Mouse (Mus musculus): Measurements from ENCODE around the gene Ephb2. TPM values are rescaled to one million over a fixed set of nuclear protein-coding genes. Genes with fewer than 3 reads are reported as not detected.

The Ephb2 gene
- total RNA-seq, 2 experiments from 2014 or later = 1.9 to 2.3 TPM

DNA sequence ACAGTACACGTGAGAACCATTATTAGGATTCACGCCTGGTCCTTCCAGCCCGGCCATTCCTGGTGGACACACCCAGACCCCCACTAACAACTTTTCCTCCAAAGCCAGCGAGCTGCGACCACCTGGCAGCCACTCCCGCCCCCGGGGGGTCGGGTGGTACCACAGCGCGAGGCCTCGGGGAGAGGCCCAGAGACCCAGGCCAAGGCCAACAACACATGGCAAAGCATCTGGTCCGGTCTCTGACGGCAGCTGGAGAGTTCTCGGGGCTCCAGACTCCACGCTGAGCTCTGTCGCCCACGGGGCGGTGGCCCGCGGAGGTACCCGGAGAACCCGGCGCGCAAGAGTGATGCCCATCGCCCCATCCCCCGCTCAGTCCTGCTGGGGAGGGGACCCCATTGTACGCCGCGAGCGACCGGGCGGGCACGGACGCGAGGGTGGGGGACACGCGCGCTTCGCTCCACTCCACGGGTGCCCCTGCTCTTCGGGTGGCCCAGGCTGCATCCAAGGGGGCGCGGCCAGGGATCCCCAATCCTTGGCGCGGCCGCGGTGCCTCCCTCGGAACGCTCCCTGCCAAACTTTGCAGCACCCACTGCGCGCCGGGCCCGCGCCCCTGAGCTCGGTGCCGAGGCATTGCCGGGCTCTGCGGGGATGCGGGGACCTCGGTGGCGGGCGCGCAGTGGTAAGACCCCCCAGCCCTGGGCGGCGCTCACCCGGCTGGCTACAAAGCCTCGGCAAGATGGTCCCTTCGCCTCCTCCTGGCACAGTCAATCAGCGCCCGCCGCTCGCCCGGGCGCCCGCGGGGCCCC lies 770 bp downstream of the Ephb2 start:
- no peak for DNase-seq

DNA sequence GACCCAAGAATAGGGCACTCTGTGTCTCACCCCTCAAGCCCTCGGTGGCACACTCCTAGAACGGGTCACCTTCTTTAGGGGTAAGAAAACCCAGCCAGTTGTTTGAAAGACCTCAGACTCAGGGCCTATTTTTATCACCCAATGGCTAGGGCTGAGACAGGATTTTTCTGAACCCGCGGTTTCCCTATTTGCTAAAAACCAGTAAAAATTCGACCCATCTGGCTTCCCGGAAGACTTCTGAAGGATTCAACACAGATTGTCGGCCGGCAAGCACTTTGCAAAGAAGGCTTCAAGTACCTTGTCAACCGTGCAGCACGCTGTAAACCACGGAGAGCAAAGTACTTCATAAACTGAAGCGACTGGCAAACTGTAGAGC lies 1.4 kb downstream of the Ephb2 start:
- DNase-seq = no peak

DNA sequence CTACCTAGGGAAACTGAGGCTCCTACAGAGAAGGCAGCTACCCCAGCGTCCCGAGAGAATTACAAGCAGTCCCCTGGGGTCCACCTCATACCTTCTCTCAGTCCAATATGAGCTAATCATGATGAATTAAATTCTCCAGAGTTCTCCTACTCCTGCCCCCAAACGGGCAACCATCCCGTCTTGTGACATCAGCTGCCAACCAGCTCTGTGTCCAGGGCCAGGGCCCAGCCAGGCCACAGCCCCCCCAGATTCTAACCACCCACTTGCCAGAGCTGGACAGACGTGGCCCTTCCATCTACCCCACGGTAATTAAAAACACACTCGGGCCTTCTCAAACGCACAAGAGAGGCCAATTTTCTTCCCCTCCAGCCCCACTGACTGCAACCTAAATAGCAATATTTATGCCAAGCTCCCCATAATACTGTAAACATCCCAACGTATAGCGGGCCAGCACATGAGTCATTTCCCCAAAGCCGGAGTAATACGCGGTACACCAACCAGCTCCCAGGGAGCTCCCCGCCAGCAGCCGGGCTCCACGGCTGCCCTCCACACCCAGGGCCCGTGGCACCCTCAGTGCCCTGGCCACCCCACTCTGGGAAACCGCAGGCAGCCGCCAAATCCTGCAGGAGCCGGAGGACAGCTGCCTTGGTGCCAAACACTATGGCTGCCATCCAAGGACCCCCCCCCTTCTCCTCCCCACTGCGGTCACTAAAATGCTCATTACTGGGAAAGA lies 2.0 kb downstream of the Ephb2 start:
- no peak for DNase-seq

DNA sequence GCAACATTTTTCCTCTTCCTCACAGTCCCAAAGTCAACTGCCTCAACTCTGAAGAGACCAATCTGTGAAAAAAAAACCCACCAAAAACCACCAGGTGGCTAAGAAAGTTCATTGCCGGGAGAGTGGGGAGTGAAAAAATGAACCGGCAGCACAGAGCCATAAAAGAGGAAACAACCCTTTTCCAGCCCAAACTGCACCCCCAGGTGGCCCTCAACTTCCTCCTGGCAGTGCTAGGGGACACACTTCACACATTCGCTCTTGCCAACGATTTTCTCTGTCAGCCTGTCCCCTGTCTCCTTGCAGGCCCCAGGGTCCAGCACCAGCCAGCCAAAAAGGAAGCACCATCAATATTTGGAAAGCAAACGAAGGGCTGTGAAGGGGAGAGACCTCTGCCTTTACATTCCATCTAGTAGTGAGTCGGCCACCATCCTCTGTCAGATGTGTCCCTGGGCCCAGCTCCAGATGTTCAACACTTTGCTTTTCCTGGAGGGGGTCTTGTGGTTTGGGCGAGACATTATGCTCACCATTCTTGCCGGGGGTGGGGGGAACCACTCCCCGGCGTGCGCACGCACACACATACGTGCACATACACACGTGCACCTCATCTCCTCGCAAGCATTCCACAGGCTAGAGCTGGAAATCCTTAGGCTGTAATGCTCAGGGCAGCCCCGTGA lies 3.1 kb downstream of the Ephb2 start:
- DNase-seq = no peak

DNA sequence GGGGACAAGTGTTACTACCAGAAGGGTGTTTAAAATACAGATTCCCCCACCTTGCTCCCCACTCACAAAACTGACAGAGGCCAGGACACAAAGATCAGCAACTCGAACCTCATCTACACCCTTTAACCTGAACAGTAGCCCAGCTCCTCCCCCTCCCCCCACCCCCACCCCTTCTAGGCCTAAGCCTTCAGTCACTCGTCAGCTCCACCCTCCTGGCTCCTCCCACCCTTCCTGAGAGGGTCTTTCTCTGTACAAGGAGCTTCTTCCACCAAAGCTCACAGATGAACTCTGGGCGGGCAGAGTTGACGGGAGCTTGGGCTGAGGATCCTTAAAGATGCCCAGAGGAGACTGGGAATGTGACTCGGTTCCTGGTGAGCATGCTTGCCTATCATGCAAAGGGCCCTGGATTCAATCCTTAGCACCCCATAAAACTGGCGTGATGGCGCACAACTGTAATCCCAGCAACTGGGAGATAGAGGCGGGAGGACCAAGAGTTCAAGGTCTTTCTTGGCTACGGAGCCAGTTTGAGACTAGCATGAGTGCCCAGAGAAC lies 5.4 kb downstream of the Ephb2 start:
- no peak for DNase-seq

DNA sequence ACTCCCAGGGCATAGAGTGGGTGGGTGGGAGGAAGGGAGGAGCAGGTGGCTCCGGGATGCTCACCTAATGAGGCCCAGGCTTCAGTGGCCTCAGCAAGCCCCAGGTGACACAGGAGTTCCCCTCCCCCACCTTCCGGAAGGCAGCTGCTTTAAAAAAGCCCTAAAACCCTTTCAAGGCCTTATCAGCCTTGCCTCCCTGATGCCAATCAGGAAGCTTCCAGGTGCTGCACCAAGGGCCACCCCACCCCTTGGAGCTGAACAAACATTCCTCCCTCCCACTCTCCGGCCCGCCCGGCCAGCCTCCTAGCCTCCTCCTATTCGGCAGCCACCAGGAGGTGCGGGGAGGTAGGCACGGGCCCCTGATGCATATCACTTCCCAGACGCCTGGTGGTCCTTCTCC lies 6.0 kb downstream of the Ephb2 start:
- no peak for DNase-seq

DNA sequence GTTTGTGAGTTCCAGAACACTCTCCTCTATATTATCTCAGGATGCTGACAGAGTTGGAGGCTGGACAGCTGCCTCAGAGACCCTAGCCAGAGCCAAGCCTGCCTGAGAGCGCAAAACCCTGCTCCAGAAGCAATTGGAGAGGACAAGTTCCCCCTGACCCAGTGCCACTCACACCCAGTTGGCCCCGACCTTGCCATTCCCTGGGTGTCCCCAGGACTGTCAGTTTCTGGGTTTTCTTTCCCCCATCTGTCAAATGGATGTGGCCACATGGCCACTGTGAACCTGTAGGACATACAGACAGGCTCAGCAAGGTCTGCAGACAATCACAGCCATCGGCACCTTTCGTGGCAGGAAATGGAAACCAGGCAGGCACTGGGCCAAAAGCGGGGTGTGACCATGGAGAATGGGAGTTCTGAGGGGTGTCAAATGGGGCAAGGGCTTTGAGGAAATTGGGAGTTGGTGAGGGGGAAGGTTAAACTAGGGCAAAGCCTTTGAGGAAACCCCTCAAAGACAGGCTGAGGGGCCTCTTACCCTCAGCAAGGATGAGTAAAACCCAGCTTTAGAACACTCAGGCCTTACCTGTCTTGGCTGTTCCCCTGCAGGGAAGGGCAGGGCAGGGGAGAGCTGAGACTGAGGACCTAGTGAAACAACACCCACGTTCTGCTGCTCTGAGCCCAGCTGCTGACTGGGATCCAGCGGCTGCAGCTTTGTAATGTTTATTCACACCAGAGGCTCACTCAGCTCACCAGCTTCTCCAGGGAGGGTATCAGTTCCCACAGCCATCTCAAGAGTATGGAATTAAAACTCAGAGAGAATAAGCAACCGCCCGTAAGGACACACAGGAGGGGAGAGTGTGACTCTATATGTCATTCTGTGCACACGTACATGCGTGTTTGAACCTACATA lies 6.9 kb downstream of the Ephb2 start:
- no peak for DNase-seq

DNA sequence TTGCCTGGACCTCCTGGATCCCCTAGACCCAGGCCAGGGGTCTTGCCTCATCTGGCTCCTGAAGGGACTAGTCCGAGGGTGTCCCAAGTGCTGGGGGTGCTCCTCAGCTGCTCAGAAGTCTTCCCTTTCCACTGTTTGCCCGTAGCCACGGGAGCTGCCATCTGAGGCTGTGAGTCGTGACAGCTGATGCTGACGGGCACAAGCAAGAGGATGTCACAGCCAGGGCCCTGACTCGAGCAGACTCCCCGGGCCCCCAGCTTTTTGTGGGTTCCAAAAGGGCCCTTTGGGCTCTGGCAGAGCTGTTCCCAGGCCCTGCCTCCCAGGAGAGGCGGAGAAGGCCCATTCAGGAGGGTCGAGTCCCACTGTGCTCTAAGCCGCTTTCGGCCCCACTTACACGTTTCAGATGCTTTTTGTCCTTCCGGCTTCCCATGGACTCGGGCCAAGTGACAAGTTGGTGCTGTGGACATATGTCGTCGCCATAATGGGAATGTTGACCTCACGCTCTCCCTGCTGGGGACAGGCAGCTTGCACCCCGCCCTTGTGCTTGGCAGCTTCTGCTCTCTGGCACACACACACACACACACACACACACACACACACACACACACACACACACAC lies 10.7 kb downstream of the Ephb2 start:
- no peak for DNase-seq

DNA sequence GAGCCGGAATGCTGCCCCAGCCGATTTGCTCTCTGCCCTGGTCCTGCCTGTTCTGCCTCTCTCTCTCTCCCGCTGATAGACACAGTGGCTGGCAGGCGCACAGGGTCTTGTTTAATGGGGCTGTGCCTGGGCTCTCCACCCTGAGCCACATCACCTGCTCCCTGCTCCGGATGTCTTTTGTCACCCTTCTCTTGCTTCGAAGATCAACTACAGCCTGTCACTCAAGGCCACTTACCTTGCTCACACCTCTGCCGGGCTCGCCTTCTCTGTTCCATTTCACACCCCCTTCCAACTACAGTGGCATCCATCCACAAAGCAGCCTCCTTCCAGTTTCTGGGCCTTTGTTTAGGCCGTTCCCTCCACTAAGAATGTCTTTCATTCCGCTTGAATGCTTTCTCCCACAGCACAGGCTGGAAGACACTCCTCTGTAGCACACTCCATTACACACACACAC lies 15.7 kb downstream of the Ephb2 start:
- DNase-seq = no peak

DNA sequence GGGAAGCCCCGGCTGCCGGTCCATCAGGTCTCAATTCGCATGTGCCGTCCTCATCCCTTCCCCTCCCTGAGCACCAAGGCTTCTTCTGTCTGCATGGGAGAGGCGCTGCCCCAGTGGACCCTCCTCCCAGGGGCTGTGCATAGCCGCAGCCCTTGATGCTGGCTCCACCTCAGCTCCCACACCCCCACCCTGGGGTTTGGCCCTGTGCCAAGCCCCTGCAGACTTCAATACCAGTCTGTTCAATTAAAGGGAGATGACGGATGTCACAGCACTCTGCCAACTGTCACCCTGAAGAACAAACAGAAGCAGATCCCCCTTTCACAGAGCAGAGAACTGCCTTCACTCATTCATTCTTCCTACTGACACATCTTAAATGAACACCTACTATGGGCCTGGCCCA lies 19.1 kb downstream of the Ephb2 start:
- no peak for DNase-seq

DNA sequence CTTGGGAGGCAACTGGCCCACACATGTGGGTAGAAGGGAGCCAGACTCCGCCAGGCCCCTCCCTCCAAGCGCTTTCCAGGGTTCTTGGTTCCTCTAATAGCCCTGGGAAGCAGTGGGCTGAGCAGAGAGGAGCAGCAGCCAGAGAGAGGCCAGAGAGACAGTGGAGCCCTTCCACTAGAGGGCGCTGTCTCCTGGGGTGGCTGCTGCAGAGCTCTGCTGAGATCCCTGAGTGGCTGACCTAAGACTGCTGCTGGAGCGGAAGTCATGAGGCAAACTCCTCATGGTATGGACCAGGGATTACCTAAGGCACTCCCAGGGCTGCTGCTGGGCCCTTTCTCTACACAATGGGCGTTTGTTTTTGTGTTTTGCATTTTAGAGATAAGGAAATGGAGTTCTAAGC lies 20.4 kb downstream of the Ephb2 start:
- no peak for DNase-seq

DNA sequence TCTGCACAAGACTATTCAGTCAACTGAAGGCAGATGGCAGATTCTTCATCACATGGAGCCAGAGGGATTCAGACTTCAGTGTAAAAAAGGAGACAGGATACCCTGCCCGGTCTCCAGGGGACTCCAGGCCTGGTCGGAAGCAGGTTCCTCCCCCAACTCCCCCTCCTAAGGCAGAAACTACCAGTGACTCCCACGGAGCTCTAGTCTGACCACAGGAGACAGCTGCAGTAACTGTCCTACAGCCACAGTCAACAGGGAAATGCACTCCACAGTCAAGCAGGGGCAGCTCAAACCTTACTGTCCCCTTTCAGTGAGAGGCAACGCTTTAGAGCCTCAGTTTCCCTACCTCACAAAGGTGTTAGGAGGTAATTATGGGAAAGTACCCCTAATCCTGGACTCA lies 23.2 kb downstream of the Ephb2 start:
- DNase-seq = no peak

DNA sequence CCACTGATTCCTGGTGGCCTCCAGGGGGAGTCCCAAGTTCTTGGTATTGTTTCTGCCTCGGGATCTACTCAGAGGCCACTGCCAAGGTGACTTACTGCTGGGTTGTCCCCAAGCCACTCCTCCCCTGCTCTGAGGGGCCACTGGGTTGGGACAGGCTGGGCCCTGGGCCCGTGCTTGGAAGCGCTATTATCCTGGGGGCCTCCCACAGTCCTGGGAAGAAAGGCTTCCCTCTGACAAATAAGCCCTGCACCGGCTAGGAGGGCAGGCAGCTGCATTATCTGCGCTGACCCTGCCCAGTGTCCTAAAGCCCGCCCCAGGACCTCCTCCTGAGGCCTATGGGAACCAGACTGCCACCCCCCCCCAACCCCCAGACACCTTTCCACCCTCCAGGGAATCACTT lies 24.2 kb downstream of the Ephb2 start:
- no peak for DNase-seq

DNA sequence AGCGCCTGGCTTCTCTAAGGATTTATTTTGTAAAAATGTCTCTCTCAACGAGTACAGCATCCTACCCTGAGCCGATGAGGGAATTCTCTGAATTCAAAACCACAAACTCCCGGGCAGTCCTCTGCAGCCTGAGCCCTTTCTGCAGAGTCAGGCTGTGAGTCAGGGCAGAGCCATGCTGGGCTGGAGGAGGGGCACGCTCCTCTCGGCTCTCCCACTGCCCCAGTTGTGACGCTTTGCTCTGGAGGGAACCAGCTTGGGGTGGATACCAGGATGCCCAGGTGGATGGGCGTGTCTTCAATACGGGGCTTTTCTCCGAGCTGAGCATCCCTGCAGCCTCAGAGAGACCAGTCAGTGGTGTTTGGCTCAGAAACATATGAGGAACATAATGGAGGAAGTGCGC lies 27.3 kb downstream of the Ephb2 start:
- no peak for DNase-seq

DNA sequence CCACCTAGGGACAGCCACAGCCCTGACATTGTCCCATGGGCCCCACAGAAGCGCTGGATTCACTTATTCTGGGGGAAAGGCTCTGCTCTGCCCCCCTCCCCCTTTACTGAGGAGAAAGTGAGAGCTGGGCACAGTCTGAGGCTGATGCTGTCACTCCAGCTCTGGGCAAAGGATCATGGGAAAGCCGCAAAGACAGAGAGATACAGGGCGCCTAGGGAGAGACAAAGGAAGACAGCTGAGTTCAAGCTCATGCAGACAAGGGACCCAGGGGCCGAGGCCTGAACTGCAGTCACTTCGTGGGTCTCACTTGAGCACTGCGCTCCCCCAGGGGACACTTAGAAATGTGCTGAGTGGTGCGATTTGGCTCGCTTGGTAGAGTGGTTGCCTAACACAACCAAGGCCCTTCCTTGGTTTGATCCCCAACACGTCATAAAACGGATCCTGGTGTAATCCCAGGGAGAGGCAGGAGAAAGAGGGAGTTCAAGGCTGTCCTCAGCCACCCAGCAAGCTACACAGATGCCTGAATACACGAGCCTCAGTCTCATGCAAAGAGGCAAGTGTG lies 28.3 kb downstream of the Ephb2 start:
- no peak for DNase-seq

DNA sequence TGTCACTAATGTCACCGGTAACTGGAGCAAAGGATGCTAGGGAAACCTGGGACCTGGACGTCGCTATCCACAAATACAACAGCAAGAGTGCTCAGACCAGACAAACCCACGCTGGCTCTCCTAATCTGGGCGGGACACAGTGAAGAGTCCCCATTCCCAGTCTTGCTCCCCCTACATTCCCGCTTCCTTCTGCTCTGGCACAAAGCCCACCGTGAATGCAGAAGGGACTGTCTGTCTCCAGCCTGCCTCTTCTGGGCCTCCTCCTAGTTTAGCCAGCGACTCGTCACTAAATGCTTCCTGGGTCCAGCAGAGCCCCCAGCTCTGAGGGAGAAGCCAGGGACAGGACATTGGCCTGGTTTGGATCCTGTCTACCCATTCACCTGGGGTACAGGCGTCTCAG lies 29.5 kb downstream of the Ephb2 start:
- peak; percentile 30 for DNase-seq

DNA sequence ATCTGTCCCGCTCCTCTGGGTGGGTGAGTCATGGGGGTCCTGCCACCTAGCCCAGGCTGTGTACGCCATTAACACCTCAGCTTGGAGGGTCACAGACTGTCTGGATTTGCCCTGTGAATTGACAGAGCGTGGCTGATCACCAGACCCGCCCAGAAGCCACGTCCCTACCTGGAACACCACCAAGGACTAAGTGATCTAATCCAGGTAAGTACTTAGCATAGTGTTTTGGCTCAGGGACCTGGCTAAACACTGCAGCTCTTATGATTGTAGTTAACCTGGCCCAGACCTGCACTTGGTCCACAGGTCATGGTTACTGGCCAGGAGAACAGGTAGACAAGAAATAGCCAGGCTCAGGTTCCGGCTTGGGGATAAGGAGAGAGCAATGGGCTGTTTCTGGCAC lies 31.4 kb downstream of the Ephb2 start:
- DNase-seq = no peak

DNA sequence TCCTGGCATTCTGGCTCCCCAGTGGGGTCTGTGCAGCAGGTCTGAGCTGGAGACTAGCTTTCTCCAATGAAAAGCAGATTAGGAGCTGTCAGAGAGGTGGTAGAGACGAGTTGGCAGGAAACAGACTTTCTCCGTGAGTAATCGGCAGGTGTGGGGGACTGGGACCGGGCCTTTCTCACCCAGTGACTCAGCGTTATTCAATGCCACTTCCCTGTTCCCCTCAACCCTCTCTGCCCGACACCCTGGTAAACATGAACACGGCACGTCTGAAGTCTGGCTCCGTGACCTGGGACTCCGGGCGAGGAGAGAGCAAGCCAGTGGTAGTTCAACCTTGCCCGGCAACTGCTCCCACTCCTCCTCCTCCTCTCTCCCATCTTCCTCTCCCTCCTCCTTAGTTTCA lies 33.3 kb downstream of the Ephb2 start:
- peak; percentile 40 for DNase-seq

DNA sequence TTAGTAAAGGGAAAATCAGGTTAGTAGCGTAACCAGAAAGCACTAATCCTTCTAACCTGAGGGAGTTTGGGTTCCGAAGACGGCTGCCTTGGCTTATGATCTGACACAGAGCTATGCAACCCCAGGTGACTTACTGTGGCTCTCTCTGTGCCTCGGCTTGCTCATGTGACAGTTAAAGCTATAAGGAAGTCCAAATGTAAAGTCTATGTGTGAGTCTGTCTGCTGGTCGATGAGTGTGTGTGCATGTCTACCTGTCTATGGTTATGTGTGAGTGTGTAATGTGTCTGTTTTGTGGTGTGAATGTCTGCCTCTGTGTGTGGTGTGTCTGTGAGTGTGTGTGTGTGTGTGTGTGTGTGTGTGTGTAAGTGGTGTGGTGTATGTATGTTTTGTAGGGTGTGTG lies 33.8 kb downstream of the Ephb2 start:
- no peak for DNase-seq

DNA sequence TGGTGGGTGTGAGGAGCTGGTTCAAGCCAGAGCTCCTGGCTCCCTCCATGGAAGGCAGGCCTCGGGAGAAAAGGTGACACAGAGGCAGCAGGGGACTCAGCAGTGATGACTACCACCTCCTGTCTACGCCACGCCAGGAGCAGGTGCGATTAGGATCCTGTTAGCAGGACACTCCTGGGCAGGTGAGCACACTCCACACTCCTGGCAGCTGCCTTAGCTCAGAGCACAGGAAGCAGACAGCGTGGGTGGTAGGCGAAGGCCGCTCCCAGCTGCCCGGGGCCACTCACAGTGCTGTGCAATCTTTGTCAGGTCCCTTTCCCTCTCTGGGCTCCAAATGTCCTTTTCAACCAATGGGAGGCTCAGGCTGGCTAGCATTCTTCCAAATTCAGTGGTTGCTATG lies 34.3 kb downstream of the Ephb2 start:
- DNase-seq = no peak

DNA sequence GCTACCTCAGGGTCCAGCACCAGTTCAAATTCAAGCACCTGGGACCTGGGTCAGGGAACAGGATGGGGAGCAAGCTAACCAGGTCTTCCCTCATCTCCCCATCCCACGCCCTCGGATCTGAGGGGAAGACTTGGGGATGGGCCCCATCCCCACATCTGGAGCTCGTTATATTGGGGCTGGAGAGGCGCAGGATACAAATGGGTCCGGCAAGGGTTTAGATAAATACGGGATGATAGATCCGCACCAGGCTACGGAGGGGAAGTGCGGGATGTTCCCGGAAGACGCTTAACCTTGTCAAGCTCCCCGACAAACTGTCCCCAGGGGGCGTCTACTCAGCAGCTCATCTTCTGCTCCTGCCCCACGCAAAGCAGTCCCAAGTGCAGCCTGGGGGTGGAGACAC lies 35.4 kb downstream of the Ephb2 start:
- no peak for DNase-seq
